Mouse (Mus musculus) cerebellum, adult 9-11 months (tissue): ENCODE results near the gene Skor1.

Experiments used
- DNase-seq: peaks from one replicate; pipeline ENCODE4 v3.0.0; 2022

Skor1 gene

DNA sequence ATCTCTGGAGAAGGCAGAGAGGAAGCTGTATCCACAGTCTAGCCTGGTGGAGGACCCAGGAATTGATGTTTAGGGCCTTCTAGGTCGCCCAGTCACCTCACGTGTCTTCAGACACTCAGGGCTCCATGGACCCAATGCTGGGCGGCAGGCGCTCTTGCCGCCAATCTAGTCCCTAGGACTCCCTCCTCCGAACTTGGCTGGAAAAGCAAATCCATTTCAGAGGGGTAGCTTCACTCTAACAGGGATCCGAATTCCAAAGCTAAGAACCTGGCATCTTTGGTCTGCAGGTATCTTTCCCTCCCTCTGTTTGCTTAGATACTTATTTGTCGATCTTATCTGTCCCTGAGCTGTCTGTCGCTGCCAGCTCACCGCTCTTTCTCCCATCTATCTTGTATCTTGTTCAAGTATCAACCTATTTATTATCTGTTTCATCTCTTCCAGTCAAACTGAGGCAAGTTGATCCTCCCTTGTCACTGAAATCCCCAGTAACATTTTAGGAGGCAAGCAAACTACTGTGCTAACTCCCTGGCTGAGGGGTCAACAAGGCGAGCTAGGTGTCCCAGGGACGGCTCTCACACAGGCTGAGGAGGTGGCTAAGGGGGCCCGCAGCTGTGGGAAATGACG is 863 bp downstream of the Skor1 start:
- DNase-seq: no peak

DNA sequence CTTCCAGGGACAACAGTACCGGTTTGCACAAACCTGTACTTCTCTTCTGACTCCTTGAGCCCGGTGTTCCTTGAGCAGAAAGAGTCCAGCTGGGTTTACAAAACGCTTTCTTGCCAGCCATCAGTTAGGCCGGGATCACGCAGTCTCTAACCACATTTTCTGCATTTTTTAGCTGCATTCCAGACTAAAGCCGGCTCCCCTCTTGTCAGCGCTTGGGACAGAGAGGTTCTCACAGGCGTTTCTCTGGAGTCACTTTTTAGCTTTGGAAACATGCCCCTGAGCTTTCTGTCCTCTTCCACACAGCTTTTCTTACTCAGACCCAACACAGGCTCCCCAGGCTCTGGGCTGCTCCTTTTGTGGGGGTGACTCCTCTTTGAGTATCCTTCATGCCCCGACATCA is 1.5 kb downstream of the Skor1 start:
- DNase-seq: no peak

DNA sequence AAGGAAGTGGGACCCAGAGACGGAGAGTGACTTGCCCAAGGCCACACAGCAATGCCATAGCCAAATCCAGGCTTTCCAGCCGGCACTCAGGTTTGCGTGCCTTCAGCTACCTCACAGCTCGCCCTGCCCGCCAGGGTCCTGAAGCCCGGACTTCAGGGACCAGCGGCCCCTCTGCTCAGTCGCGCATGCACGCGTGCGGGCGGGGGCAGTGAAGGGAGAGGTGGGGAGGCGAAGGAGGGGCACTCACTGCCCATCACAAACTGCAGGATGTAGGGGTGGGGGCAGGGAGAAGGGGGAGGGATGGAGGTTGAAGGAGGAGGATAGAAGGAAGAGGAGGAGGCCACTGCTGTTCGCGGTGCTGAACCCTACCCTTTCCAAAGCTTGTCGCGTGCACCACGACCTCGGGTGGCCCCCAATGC is 1.9 kb downstream of the Skor1 start:
- DNase-seq: no peak

GRCm38 (mm10) chr9:63146126-63146855 is 2.5 kb downstream of the Skor1 start:
- no peak for DNase-seq

DNA sequence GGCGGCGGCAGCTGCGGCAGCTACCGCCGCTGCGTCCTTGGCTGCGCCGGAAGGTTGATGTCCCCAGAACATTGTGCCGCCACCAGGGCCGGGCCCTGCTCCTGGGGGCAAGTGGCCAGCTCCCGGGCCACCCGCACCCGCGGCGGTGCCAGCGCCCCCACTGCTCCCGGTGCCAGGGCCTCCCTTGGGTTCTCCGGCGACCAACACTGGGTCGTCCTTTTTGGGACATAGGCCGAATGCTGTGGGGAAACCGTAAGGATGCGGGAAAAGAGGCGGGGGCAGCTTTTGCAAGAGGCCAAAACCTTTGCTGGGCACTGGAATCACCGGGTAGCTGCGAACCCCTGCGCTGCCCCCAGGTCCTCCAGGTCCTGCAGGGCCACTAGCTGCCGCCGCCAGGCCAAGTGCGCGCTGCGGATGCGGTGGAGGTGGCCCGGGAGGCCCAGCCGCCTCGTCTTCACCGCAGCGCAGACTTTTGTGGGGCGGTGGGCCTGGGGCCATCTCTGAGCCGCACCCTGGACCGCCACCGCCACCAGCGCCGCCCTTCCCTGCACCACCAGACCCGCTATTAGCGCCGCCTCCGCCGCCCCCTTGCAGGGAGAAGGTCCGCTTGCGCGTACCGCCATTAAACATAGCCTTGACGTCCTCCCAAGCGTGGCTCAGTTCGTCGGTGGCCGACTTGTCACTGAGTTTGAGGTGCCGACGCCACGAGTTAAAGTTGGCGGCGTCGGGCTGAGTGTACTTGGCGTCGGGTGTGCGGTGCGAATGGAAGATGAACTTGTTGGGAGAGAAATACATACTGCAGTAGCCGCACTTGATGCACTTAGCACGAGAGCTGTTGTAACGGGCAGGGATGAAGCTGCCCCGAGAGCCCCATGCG is 3.3 kb downstream of the Skor1 start:
- no peak for DNase-seq

- DNase-seq: no peak
These were observed 4.1 kb downstream of the Skor1 start for GRCm38 (mm10) chr9:63144502-63145248.

DNA sequence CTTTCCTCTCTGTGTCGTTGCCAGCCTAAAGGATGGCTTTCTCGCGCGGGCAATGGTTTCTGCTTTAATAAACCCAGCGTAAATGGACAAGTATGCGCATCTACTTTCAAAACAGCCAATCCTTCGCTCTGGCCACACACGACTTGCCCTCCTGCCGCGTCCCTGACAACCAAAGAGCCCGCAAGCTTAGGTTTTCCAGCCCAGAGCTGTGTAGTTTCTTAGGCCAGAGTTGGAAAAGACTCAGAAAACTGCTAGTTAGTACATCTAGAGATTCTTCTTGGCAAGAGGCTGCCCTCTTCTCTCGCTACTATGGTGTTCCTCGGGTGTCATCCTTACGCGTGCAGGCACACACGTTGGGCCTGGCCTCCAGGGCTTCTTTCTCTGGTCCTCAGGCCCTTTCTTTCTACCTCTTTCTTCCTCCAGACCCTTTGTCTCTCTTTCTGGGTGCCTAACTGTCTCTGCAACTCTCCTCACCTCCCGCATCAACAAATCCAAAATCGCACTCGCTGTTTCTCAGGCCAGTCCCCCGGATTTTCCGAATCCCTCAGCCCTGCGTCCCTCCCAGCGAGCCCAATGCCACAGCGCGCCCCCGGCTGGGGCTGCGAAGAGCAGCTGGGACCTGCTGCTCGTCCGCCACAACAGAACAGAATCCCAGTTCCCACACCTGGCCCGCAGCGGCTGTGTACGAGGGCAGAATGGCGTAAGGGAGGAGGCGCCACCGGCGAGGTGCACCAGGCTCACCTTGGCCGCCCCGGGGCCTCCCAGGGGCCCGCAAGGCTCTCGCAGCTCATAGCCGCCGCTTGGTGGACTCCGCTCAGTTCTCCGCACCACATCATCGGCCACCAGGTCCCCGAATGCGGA is 4.9 kb downstream of the Skor1 start:
- DNase-seq: no peak

- no peak for DNase-seq
These were observed 5.5 kb downstream of the Skor1 start for GRCm38 (mm10) chr9:63143227-63143626.

GRCm38 (mm10) chr9:63142335-63143036 is 6.3 kb downstream of the Skor1 start:
- DNase-seq: no peak

DNA sequence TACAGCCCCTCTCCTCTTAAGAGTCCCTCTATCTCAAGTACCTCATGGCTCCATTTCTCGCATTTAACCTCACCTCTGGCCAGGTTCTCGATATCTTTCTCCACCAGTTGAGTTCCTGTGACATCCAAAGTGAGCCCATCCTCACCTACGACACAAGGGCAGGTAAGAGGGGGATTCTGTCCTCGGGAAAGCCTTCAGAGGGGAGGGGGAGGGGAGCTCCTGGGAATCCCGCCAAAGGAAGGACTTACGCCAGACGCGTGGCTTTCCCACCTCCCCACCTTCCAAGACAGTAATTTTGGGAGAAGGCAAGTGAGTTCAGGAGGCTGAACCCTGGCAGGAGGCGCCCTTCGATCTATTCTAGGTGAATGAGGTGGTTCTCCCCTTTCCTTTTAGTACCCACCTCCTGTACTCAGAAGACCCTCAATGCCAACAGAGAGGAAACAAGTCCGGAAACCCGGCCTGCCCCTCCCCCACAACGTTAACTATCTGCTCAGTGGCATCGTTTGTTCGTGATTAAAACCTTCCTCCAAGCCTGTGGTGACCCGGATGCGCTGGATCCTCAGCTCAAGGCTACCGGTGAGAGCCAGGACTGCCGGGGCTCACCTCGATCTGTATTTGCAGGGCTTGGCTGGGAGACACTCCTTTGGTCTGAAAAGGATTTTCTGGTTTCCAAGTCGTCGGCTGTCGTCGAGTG is 7.0 kb downstream of the Skor1 start:
- DNase-seq: no peak

DNA sequence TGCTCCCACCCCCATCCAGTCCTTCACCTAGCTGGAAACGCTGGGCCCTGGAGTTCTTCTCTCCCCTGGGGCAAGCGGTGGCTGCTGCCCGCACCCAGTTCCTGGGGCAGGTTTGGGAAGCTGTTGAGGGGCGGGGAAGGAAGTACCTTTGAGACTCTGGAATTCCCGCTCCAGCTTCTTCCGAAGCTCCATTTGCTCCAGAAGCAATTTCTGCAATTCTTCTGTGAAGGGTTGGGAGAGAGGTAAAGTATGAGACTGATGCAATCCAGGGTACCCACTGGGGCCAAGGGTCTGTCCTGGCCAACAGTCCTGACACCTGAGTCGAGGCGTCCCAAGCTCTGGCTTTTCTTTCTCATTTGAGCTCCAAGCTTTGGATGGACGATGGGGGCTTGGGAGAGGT is 8.6 kb downstream of the Skor1 start:
- DNase-seq: no peak

GRCm38 (mm10) chr9:63139661-63140060 is 9.1 kb downstream of the Skor1 start:
- DNase-seq: no peak

DNA sequence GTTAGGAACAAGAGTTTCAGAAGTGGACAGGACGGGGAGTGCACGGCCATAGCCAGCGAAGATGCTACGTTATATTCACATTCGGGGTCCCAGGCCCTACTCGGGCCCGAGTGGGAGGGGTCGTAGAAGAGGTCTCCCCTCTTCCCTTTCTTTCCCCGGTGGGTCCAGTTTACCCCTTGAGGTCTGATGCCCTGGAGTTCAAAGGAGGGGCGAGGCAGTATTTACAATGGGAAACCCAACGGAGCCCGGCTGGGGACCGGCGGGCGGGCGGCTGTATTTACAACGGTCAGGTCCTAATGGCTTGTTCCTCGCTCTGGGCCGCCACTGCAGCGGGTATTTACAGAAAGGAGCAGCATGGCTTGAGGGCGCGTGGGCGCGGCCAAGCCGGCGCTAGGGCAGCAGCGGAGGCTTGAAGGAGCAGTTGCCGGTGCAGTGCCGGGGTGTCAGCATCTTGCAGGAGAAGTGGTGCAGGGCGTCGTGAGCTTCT is 10.2 kb downstream of the Skor1 start:
- DNase-seq: no peak

GRCm38 (mm10) chr9:63137615-63137915 is 11.2 kb downstream of the Skor1 start:
- DNase-seq: no peak

- no peak for DNase-seq
These were observed 11.8 kb downstream of the Skor1 start for GRCm38 (mm10) chr9:63136756-63137614.

- no peak for DNase-seq
These were observed 12.5 kb downstream of the Skor1 start for GRCm38 (mm10) chr9:63136241-63136640.

DNA sequence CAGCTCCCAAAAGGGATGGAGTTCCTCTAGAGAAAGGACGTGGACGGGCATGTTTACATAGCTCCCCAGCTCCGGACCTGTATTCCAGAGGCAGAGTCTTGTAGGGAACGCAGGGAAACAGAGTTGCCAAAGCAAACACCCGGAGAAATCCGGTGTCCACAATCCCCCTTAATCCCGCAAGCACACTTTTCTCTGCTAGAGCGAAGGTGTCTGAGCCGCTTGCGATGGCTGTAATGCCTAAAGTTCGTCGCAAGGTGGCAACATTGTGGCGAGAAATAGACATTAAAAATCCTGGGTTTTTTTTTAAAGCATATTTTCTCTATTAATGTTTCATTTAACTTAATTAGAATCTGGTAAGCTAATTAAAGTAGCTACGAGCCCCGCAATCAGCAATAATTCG is 13.0 kb downstream of the Skor1 start:
- DNase-seq: peak; percentile 62

DNA sequence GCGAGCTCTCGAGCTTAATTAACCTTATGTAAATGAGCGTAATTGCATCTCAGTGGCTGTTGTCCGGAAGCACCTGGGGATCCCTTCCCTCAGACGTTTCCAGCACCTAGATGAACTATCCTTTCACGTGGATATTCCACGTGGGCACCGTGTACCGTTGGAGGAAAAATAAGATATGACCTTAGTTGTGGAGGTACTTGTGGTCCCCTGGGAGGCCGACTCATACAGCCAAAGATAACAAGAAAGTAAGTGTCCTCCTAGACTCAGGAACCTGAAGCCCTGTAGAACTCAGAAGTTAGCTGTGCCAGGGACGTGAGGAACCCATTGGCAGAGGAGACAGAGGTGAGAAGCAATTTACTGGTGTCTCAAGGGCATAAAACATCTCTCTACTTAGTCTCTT is 13.4 kb downstream of the Skor1 start:
- peak; percentile 42 for DNase-seq

DNA sequence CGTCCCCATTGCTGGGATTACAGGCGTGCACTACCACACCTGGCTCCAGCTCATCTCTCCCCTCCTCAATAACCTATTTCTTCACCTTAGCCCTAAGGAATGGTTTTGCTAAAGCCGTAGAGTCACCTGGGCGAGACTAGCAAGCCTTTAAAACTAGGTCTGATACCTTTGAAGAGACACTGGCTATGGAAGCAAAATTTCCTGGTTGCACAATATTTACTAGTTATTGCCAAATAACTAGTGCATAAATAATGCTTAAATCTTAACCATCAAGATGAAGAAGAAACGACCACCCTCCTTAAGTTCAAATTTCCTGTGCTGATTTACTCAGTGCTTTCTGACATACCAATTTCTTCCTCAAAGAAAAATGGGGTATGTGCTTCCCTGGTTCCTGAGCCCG is 15.1 kb downstream of the Skor1 start:
- no peak for DNase-seq
